Mouse (Mus musculus): ENCODE results near the gene Glud1. TPM values are rescaled to one million over a fixed set of nuclear protein-coding genes. Genes with fewer than 3 reads are reported as not detected.
A peak's percentile ranks its signal among the peaks of the same experiment; 100 is the strongest.

Glud1 gene
- polyA plus RNA-seq (2015; fragmentation: Nextera tagmentation; extraction: Ambion mirVana) = 62.5 and 64.0 TPM in 2 replicates

DNA sequence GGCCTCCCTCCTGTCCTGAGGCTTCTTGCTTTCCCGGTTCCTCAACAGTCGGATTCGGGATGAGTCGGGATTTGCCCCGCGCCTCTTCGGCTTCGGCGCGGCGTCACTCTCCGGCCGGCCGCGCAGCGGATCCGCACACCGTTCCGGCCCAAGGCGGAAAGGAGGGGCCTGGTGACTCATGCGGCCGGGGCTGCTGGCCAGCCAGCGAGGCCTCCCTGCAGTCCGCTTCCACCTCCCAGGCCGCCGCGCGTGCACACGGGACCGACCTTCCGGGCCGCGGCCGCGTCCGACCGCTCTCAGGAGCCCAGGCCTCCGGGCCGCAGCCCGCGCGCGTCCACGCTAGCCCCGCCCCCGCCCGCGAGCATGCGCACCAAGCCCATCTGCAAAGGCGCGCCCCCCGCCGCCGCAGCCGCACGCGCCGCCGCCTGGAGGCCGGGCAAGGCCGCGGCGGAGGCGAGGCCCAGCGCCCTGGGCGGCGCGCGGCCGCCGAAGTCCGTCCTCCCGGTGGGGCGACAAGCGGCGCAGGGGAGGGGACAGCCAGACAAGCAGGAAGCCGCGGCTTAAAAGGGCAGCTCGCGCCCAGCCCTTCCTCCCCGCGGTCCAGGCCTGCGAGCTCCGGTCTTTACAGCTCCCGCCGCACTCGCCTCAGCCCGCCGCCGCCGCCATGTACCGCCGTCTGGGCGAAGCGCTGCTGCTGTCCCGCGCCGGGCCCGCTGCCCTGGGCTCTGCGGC, at the start of gene Glud1, which contains the start of gene Shld2:
Gene Glud1, plus strand, starts transcription at position 494 of the 732 bp plus-strand sequence.
Gene Shld2, minus strand, starts transcription at position 260 of the 732 bp plus-strand sequence.
- Histone ChIP-seq H3K27ac (ENCODE audit: low read length) (peak within 1 kb of the TSS; percentile 96), H3K4me1 (ENCODE audit: control insufficient read depth, insufficient read depth, low read length) (peaks cover 16% of the 10 kb centered on the region), H3K27me3 (ENCODE audit: control insufficient read depth, insufficient read depth, low read length) (no peaks in the 10 kb centered on the region), H3K4me3 (replicated peaks; ENCODE audit: low read length) (peak within 1 kb of the TSS; percentile 96), H3K9me3 (replicated peaks; ENCODE audit: control insufficient read depth, low read length) (no peaks in the 10 kb centered on the region), H3K9ac (ENCODE audit: low read length) (peak within 1 kb of the TSS; percentile 98), H3K36me3 (ENCODE audit: control insufficient read depth, insufficient read depth, low read length) (no peaks in the 10 kb centered on the region), H3K4me2 (ENCODE audit: low read depth, low read length) (peak within 1 kb of the TSS; percentile 85)
- WGBS = under 1% methylated on average over 99 of the region's 100 CpGs
- ATAC-seq (ENCODE audit: insufficient read depth, low FRiP score) = peak; percentile 97

GRCm38 (mm10) chr14:34268046-34268445, 42.5 kb upstream of the Glud1 start:
- H3K27ac ChIP-seq (ENCODE audit: low read length) = no peak overlapping the region
- ATAC-seq (ENCODE audit: insufficient read depth, low FRiP score) = no peak
- 47% methylated on average over 9 of the region's 9 CpGs for WGBS

DNA sequence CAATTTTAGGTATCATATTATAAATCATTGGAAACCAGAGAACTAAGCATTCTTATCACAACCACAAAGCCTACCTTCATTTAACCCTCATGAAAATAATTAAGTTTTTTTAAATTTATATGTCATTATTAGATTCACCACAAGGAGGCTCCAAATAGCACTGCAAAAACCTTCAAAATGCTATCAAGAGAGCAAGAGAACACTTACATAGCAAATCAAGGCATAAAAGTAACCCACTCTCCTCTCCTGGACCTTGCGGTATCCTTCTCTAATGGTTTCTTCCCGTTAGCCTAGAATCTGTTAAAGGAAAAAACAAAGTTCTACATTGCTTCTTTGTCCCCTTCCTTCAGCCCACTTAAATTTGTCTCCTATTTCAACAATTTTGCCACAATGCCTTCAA, 37.2 kb upstream of the Glud1 start:
- WGBS = 39% methylated on average over 2 of the region's 2 CpGs
- ATAC-seq (ENCODE audit: insufficient read depth, low FRiP score) = no peak
- Histone ChIP-seq H3K4me1 (ENCODE audit: control insufficient read depth, insufficient read depth, low read length) (no peaks in the 10 kb centered on the region), H3K9ac (ENCODE audit: low read length) (no peak overlapping the region), H3K27me3 (ENCODE audit: control insufficient read depth, insufficient read depth, low read length) (no peaks in the 10 kb centered on the region), H3K36me3 (ENCODE audit: control insufficient read depth, insufficient read depth, low read length) (no peaks in the 10 kb centered on the region), H3K4me2 (ENCODE audit: low read depth, low read length) (no peak overlapping the region), H3K9me3 (replicated peaks; ENCODE audit: control insufficient read depth, low read length) (no peaks in the 10 kb centered on the region), H3K27ac (ENCODE audit: low read length) (no peak overlapping the region), H3K4me3 (replicated peaks; ENCODE audit: low read length) (no peak overlapping the region)

More at GRCm38 (mm10) chr14:34268046-34268445, 42.5 kb upstream of the Glud1 start:
- H3K4me1 ChIP-seq (ENCODE audit: control insufficient read depth, insufficient read depth, low read length) = no peaks in the 10 kb centered on the region
- no peak overlapping the region for H3K4me3 ChIP-seq (replicated peaks; ENCODE audit: low read length)
- H3K27me3 ChIP-seq (ENCODE audit: control insufficient read depth, insufficient read depth, low read length) = no peaks in the 10 kb centered on the region
- H3K9me3 ChIP-seq (replicated peaks; ENCODE audit: control insufficient read depth, low read length) = no peaks in the 10 kb centered on the region
- no peak overlapping the region for H3K4me2 ChIP-seq (ENCODE audit: low read depth, low read length)
- H3K36me3 ChIP-seq (ENCODE audit: control insufficient read depth, insufficient read depth, low read length) = no peaks in the 10 kb centered on the region
- H3K9ac ChIP-seq (ENCODE audit: low read length) = no peak overlapping the region

- Histone ChIP-seq H3K27me3 (ENCODE audit: control insufficient read depth, insufficient read depth, low read length) (no peaks in the 10 kb centered on the region), H3K36me3 (ENCODE audit: control insufficient read depth, insufficient read depth, low read length) (no peaks in the 10 kb centered on the region), H3K9ac (ENCODE audit: low read length) (no peak overlapping the region), H3K27ac (ENCODE audit: low read length) (no peak overlapping the region), H3K4me2 (ENCODE audit: low read depth, low read length) (no peak overlapping the region), H3K9me3 (replicated peaks; ENCODE audit: control insufficient read depth, low read length) (no peaks in the 10 kb centered on the region), H3K4me3 (replicated peaks; ENCODE audit: low read length) (no peak overlapping the region), H3K4me1 (ENCODE audit: control insufficient read depth, insufficient read depth, low read length) (no peaks in the 10 kb centered on the region)
- 85% methylated on average over 3 of the region's 3 CpGs for WGBS
- no peak for ATAC-seq (ENCODE audit: insufficient read depth, low FRiP score)
Measured at GRCm38 (mm10) chr14:34274141-34274540, 36.4 kb upstream of the Glud1 start.

DNA sequence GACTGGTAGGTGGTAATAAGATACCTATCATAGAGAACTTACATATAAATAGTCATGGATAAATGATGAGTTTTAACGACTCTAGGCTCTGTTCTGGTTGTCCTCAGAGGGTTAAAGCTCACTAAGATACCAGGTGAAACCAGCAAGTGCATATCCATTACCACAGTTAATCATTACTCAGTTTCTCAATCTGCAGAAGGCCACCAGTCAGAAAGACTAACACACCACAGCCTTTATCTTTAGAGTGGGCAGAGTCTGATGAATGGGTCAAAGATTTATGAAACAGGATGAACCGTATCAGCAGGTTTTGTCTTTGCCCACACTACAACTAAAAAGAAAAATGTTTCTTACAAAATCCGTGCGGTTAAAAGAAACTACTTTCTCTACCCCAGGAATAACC, 35.3 kb upstream of the Glud1 start:
- no peak overlapping the region for H3K27ac ChIP-seq (ENCODE audit: low read length)
- no peak for ATAC-seq (ENCODE audit: insufficient read depth, low FRiP score)
- no peak overlapping the region for H3K4me2 ChIP-seq (ENCODE audit: low read depth, low read length)

DNA sequence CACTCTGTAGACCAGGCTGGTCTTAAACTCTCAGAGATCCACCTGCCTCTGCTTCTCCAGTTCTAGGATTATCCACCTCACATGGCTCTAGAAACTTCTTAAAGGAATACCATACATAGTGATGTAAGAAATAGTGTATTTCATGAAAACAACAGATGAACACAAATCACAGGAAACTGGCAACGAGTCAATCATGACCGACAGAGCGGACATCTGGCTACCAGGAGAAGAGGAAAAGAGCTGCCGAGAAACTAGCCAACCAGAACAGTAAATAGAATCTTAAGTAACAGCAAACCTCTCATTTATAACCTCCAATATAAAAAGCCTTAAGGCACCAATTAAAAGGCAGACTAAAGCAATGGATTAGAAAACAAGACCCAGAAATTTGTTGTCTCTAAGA, 30.8 kb upstream of the Glud1 start:
- Histone ChIP-seq H3K4me1 (ENCODE audit: control insufficient read depth, insufficient read depth, low read length) (no peaks in the 10 kb centered on the region), H3K4me2 (ENCODE audit: low read depth, low read length) (no peak overlapping the region), H3K27me3 (ENCODE audit: control insufficient read depth, insufficient read depth, low read length) (no peaks in the 10 kb centered on the region), H3K9me3 (replicated peaks; ENCODE audit: control insufficient read depth, low read length) (no peaks in the 10 kb centered on the region), H3K36me3 (ENCODE audit: control insufficient read depth, insufficient read depth, low read length) (no peaks in the 10 kb centered on the region), H3K9ac (ENCODE audit: low read length) (no peak overlapping the region), H3K4me3 (replicated peaks; ENCODE audit: low read length) (no peak overlapping the region), H3K27ac (ENCODE audit: low read length) (no peak overlapping the region)
- ATAC-seq (ENCODE audit: insufficient read depth, low FRiP score) = no peak
- 75% methylated on average over 4 of the region's 4 CpGs for WGBS

More for the DNA sequence above, 35.3 kb upstream of the Glud1 start:
- Histone ChIP-seq H3K9me3 (replicated peaks; ENCODE audit: control insufficient read depth, low read length) (no peaks in the 10 kb centered on the region), H3K4me1 (ENCODE audit: control insufficient read depth, insufficient read depth, low read length) (no peaks in the 10 kb centered on the region), H3K9ac (ENCODE audit: low read length) (no peak overlapping the region), H3K27me3 (ENCODE audit: control insufficient read depth, insufficient read depth, low read length) (no peaks in the 10 kb centered on the region), H3K4me3 (replicated peaks; ENCODE audit: low read length) (no peak overlapping the region), H3K36me3 (ENCODE audit: control insufficient read depth, insufficient read depth, low read length) (no peaks in the 10 kb centered on the region)
- 49% methylated on average over 4 of the region's 4 CpGs for WGBS

DNA sequence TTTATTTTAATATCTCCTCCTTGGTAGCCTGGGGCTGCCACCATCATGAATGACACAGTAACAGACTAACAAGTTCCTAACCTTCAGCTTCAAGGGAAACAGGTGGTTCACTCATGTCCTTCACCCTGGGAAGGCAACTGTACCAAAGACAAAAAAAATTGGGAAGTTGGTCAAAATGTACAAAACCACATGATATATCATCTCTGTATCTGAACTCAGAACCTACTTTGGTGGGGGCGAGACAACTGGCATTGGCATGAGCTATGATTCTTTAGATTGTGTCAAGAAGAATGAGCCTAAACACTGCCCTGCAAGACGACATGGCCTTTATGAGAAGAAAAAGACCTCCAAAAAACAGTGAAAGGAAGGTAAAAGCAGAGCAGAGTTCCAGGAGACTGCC, 29.7 kb upstream of the Glud1 start:
- H3K27ac ChIP-seq (ENCODE audit: low read length) = no peak overlapping the region
- WGBS = 66% methylated on average over 2 of the region's 2 CpGs
- H3K4me1 ChIP-seq (ENCODE audit: control insufficient read depth, insufficient read depth, low read length) = no peaks in the 10 kb centered on the region
- no peak for ATAC-seq (ENCODE audit: insufficient read depth, low FRiP score)
- H3K4me2 ChIP-seq (ENCODE audit: low read depth, low read length) = no peak overlapping the region
- H3K4me3 ChIP-seq (replicated peaks; ENCODE audit: low read length) = no peak overlapping the region
- no peaks in the 10 kb centered on the region for H3K36me3 ChIP-seq (ENCODE audit: control insufficient read depth, insufficient read depth, low read length)
- no peak overlapping the region for H3K9ac ChIP-seq (ENCODE audit: low read length)
- no peaks in the 10 kb centered on the region for H3K9me3 ChIP-seq (replicated peaks; ENCODE audit: control insufficient read depth, low read length)
- H3K27me3 ChIP-seq (ENCODE audit: control insufficient read depth, insufficient read depth, low read length) = no peaks in the 10 kb centered on the region

DNA sequence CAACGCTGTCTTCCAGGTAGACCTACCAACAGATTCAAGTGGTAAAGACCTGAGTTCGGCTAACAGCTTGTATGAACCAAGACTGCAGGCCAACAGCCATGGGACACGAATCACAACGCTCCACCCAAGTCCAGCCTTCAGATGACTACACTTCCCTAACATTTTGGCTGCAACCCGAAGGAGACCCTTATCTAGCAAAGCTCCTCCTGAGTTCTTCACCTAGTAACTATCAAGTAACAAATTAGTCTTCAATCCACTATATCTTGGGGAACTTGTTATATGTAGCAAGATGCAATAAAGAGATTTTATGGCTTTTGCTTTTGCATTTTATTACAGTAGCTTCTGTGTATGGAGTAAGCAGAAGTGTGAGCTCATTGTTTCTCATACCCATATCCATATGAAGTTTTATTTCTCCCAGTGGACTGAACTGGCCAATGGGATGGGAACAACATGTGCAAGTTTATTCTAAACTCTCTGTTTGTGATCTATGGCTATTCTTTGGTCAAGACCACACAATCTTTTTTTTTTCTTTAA, 28.7 kb upstream of the Glud1 start:
- Histone ChIP-seq H3K9me3 (replicated peaks; ENCODE audit: control insufficient read depth, low read length) (no peaks in the 10 kb centered on the region), H3K4me3 (replicated peaks; ENCODE audit: low read length) (no peak overlapping the region), H3K9ac (ENCODE audit: low read length) (no peak overlapping the region), H3K27me3 (ENCODE audit: control insufficient read depth, insufficient read depth, low read length) (no peaks in the 10 kb centered on the region), H3K36me3 (ENCODE audit: control insufficient read depth, insufficient read depth, low read length) (no peaks in the 10 kb centered on the region), H3K27ac (ENCODE audit: low read length) (no peak overlapping the region), H3K4me2 (ENCODE audit: low read depth, low read length) (no peak overlapping the region), H3K4me1 (ENCODE audit: control insufficient read depth, insufficient read depth, low read length) (no peaks in the 10 kb centered on the region)
- WGBS = 90% methylated on average over 5 of the region's 5 CpGs
- ATAC-seq (ENCODE audit: insufficient read depth, low FRiP score) = no peak

- Histone ChIP-seq H3K9me3 (replicated peaks; ENCODE audit: control insufficient read depth, low read length) (no peaks in the 10 kb centered on the region), H3K27me3 (ENCODE audit: control insufficient read depth, insufficient read depth, low read length) (no peaks in the 10 kb centered on the region), H3K9ac (ENCODE audit: low read length) (no peak overlapping the region), H3K36me3 (ENCODE audit: control insufficient read depth, insufficient read depth, low read length) (no peaks in the 10 kb centered on the region), H3K4me2 (ENCODE audit: low read depth, low read length) (no peak overlapping the region), H3K4me1 (ENCODE audit: control insufficient read depth, insufficient read depth, low read length) (no peaks in the 10 kb centered on the region), H3K27ac (ENCODE audit: low read length) (no peak overlapping the region), H3K4me3 (replicated peaks; ENCODE audit: low read length) (no peak overlapping the region)
- 62% methylated on average over 2 of the region's 2 CpGs for WGBS
- ATAC-seq (ENCODE audit: insufficient read depth, low FRiP score) = no peak
Measured at GRCm38 (mm10) chr14:34288396-34288795, 22.1 kb upstream of the Glud1 start.

Measured in stomach, embryonic 16.5 days (tissue).